Mouse (Mus musculus) bone marrow macrophage, adult 2 months (primary cell): ENCODE data around the gene Ksr1.

ENCODE experiments used
- CTCF ChIP-seq: IDR thresholded peaks from 2 replicates; pipeline ENCODE4 v1.5.1; 2012; ENCODE audit warnings: low read depth, mild to moderate bottlenecking, low read length, moderate library complexity
- POLR2A ChIP-seq: IDR thresholded peaks from 2 replicates; pipeline ENCODE4 v1.6.1; 2012; ENCODE audit warnings: mild to moderate bottlenecking, low read depth, low read length, borderline replicate concordance

DNA sequence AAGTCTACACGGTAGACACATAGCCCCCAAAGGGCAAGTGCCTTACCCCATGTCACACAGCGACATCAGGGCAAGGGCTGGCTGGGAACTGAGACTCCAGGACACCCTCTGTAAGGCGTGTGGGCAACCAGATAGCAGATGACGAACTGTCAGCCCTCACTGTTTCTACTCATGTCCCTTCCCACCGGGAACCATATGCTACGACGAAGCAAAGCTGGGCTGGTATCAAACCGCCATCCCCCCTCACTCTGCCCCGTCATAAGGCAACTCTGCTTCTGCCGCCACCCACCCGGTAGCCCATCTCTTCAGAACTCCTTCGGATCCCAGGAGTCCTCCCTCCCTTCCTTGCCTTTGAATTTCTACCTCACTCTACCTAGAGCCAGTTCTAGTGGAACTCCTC, 108.7 kb downstream of the Ksr1 start:
- TF ChIP-seq CTCF (no peak), POLR2A (no peak)
